7 mouse cellular contexts compared by ENCODE assay signal in the genomic region with DNA sequence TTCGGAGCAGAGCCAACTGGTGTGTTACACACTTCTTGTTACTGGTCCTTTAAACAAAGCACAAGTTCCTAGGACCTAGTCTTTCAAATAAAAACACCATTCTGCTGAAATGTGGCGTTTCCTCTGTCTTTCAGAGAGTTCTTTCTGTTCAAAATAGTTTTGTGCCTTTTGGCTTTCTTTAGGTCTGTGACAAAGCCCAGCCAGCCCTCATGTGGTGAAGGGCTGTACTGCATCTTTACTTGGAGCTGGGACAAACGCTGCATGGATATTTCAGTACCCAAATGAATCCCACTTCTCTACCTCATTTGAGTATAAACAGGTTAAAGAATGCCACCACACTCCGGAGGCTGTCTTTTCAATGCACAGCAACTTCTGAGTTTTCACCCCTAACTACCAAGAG.
A peak's percentile ranks its signal among the peaks of the same experiment; 100 is the strongest.
DNase-seq lines count a peak whose midpoint lies in the region; ATAC-seq lines count a peak whose summit lies in the region.

No protein-coding gene starts in this region.

- no peak overlapping the region for H3K4me3 ChIP-seq in neural tube, embryonic 15.5 days (replicated peaks)
- no peak overlapping the region for H3K4me3 ChIP-seq in limb, embryonic 12.5 days (replicated peaks)

- H3K9ac ChIP-seq in neural tube, embryonic 15.5 days (replicated peaks), result no peak overlapping the region
- no peak overlapping the region for H3K9ac ChIP-seq in limb, embryonic 12.5 days (replicated peaks)

- no peak overlapping the region for H3K27ac ChIP-seq in neural tube, embryonic 15.5 days (replicated peaks)
- H3K27ac ChIP-seq in limb, embryonic 12.5 days, result peak overlapping the region; percentile 85

- H3K4me2 ChIP-seq in neural tube, embryonic 15.5 days, result no peak overlapping the region
- no peak overlapping the region for H3K4me2 ChIP-seq in limb, embryonic 12.5 days

- no peaks in the 10 kb centered on the region for H3K36me3 ChIP-seq in neural tube, embryonic 15.5 days
- no peaks in the 10 kb centered on the region for H3K36me3 ChIP-seq in limb, embryonic 12.5 days

- 50% methylated on average over 4 of the region's 4 CpGs for WGBS in neural tube, embryonic 15.5 days
- WGBS in limb, embryonic 12.5 days, result 44% methylated on average over 4 of the region's 4 CpGs

- H3K4me1 ChIP-seq in neural tube, embryonic 15.5 days, result peaks cover 13% of the 10 kb centered on the region; the same call in 1 of the 2 replicates
- peaks cover 69% of the 10 kb centered on the region for H3K4me1 ChIP-seq in limb, embryonic 12.5 days (replicated peaks)

- DNase-seq in neural tube, embryonic 10.5 days (ENCODE audit: extremely low spot score, low spot score), result peak; percentile 74
- DNase-seq in embryo, embryonic 10.5 days (ENCODE audit: low spot score), result peak; percentile 88
- peak; percentile 71 for DNase-seq in right cerebral cortex, adult 18-20 months

- H3K27me3 ChIP-seq in neural tube, embryonic 15.5 days (replicated peaks), result no peaks in the 10 kb centered on the region
- H3K27me3 ChIP-seq in limb, embryonic 12.5 days, result no peaks in the 10 kb centered on the region

- H3K9me3 ChIP-seq in neural tube, embryonic 15.5 days (replicated peaks), result no peaks in the 10 kb centered on the region
- no peaks in the 10 kb centered on the region for H3K9me3 ChIP-seq in limb, embryonic 12.5 days

- ATAC-seq in neural tube, embryonic 15.5 days (ENCODE audit: low FRiP score), result no peak
- ATAC-seq in activated CD4-positive, CD25-positive, alpha-beta regulatory T cell, adult 4 months, result peak; percentile 63
- ATAC-seq in inflammation-experienced regulatory T-cells, adult 6 months, result peak; percentile 59
- ATAC-seq in limb, embryonic 12.5 days (ENCODE audit: insufficient number of reproducible peaks, insufficient read depth, low FRiP score, low TSS enrichment, low read depth), result no peak

Comparison
In these comparisons a context has a peak if more than half of its experiments do, and no peak if none do; other contexts are left out.
1. ATAC-seq: peak in activated CD4-positive, CD25-positive, alpha-beta regulatory T cell, adult 4 months (single experiment) and inflammation-experienced regulatory T-cells, adult 6 months (single experiment); none in neural tube, embryonic 15.5 days (single experiment) and limb, embryonic 12.5 days (single experiment).
2. Peak in every context shown above with its lines, with median percentiles within 50 percentile points of each other: DNase-seq.